Mouse (Mus musculus): ENCODE data around the gene U2af1. TPM values are rescaled to one million over a fixed set of nuclear protein-coding genes. Genes with fewer than 3 reads are reported as not detected.
"Not testable (repeated sequence)": the region's sequence is repeated elsewhere in the genome, so short reads cannot be mapped to it uniquely, and the experiment has no call there.

The U2af1 gene
- polyA plus RNA-seq, 1 experiment from 2014 or later: 105 TPM

DNA sequence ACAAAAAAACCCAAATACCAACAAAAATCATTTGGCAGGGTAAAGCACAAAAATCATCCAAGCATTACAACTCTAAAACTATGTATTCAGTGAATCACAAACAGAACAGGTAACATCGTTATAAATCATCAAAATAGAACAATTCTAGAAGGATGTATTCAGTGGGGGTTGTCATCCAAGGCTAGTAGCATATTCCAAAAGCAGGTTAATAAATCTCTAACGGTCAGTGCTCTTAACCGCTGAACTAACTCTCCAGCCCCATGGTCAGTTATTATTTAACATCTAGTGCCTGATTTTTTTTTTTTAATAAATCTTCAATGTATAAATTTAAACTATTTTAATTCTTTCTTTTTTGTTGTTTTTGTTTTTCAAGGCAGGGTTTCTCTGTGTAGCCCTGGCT, 49.5 kb downstream of the U2af1 start:
- H3K9me3 ChIP-seq (ENCODE audit: control insufficient read depth, low read length); H3K4me2 ChIP-seq (replicated peaks); DNase-seq (ENCODE audit: low spot score); H3K27me3 ChIP-seq (ENCODE audit: control insufficient read depth, insufficient read depth, low read length); H3K4me1 ChIP-seq (replicated peaks; ENCODE audit: control insufficient read depth, insufficient read depth, low read length); ATAC-seq (ENCODE audit: low FRiP score); H3K27ac ChIP-seq; H3K4me3 ChIP-seq (replicated peaks; ENCODE audit: low read length); H3K9ac ChIP-seq: not testable (repeated sequence)
- 96% methylated on average over 3 of the region's 3 CpGs for WGBS
- peaks cover 32% of the 10 kb centered on the region for H3K36me3 ChIP-seq (replicated peaks; ENCODE audit: control insufficient read depth, insufficient read depth)

GRCm38 (mm10) chr17:31607256-31607951, 51.3 kb downstream of the U2af1 start:
- 79% methylated on average over 8 of the region's 8 CpGs for WGBS
- no peak overlapping the region for H3K4me3 ChIP-seq (replicated peaks; ENCODE audit: low read length)

DNA sequence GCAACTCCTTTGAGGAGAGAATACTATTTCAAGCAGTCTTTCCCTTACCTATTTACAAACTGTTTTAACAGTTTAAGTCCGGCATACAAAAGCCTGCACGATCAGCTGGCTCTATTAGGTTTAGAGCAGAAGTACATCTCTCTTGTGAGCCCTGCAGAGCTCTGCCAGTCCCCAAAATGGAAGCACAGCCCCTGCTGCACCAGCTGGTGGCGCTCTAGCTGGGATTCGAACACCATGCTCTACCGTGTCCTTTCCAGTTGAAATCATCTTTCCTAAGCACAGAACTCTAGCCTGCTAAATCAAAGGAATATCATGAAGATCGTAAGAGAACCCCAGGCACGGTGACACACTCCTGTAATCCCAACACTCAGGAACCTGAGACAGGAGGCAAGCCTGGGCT, 52.3 kb downstream of the U2af1 start:
- Histone ChIP-seq H3K36me3 (replicated peaks; ENCODE audit: control insufficient read depth, insufficient read depth) (peaks cover 58% of the 10 kb centered on the region), H3K9me3 (ENCODE audit: control insufficient read depth, low read length) (no peaks in the 10 kb centered on the region), H3K4me1 (replicated peaks; ENCODE audit: control insufficient read depth, insufficient read depth, low read length) (no peaks in the 10 kb centered on the region), H3K4me2 (replicated peaks) (no peak overlapping the region), H3K27ac (no peak overlapping the region), H3K27me3 (ENCODE audit: control insufficient read depth, insufficient read depth, low read length) (no peaks in the 10 kb centered on the region), H3K9ac (no peak overlapping the region), H3K4me3 (replicated peaks; ENCODE audit: low read length) (no peak overlapping the region)
- ATAC-seq (ENCODE audit: low FRiP score): no peak
- DNase-seq (ENCODE audit: low spot score): no peak
- WGBS: 82% methylated on average over 7 of the region's 7 CpGs

More at GRCm38 (mm10) chr17:31607256-31607951, 51.3 kb downstream of the U2af1 start:
- Histone ChIP-seq H3K4me2 (replicated peaks) (no peak overlapping the region), H3K9me3 (ENCODE audit: control insufficient read depth, low read length) (no peaks in the 10 kb centered on the region), H3K9ac (no peak overlapping the region), H3K27ac (no peak overlapping the region), H3K36me3 (replicated peaks; ENCODE audit: control insufficient read depth, insufficient read depth) (peaks cover 49% of the 10 kb centered on the region), H3K27me3 (ENCODE audit: control insufficient read depth, insufficient read depth, low read length) (no peaks in the 10 kb centered on the region), H3K4me1 (replicated peaks; ENCODE audit: control insufficient read depth, insufficient read depth, low read length) (no peaks in the 10 kb centered on the region)
- DNase-seq (ENCODE audit: low spot score) (no peak), ATAC-seq (ENCODE audit: low FRiP score) (no peak)

- Histone ChIP-seq H3K4me1 (replicated peaks; ENCODE audit: control insufficient read depth, insufficient read depth, low read length) (no peaks in the 10 kb centered on the region), H3K36me3 (replicated peaks; ENCODE audit: control insufficient read depth, insufficient read depth) (peaks cover 81% of the 10 kb centered on the region), H3K4me2 (replicated peaks) (no peak overlapping the region), H3K4me3 (replicated peaks; ENCODE audit: low read length) (no peak overlapping the region), H3K27ac (no peak overlapping the region), H3K9me3 (ENCODE audit: control insufficient read depth, low read length) (no peaks in the 10 kb centered on the region), H3K9ac (no peak overlapping the region), H3K27me3 (ENCODE audit: control insufficient read depth, insufficient read depth, low read length) (no peaks in the 10 kb centered on the region)
- DNase-seq (ENCODE audit: low spot score) (no peak), ATAC-seq (ENCODE audit: low FRiP score) (no peak)
- WGBS: 93% methylated on average over 8 of the region's 8 CpGs
Measured at GRCm38 (mm10) chr17:31598593-31598992, 60.1 kb downstream of the U2af1 start.

- 92% methylated on average over 9 of the region's 9 CpGs for WGBS
- Histone ChIP-seq H3K4me2 (replicated peaks) (no peak overlapping the region), H3K27ac (no peak overlapping the region), H3K27me3 (ENCODE audit: control insufficient read depth, insufficient read depth, low read length) (no peaks in the 10 kb centered on the region), H3K36me3 (replicated peaks; ENCODE audit: control insufficient read depth, insufficient read depth) (peaks cover 79% of the 10 kb centered on the region), H3K9me3 (ENCODE audit: control insufficient read depth, low read length) (no peaks in the 10 kb centered on the region), H3K4me1 (replicated peaks; ENCODE audit: control insufficient read depth, insufficient read depth, low read length) (no peaks in the 10 kb centered on the region), H3K9ac (no peak overlapping the region), H3K4me3 (replicated peaks; ENCODE audit: low read length) (no peak overlapping the region)
- no peak for DNase-seq (ENCODE audit: low spot score)
- no peak for ATAC-seq (ENCODE audit: low FRiP score)
Measured at GRCm38 (mm10) chr17:31597957-31598356, 60.7 kb downstream of the U2af1 start.

Other genes with a start within 250 kb of the U2af1 start
- 29.5 and 30.9 TPM in 2 replicates for gene Wdr4, start 138.9 kb downstream of the U2af1 start, polyA plus RNA-seq (2014; fragmentation: Nextera tagmentation; extraction: Ambion mirVana)
- 441 and 514 TPM in 2 replicates for gene Ndufv3, start 138.8 kb downstream of the U2af1 start, polyA plus RNA-seq (2014; fragmentation: Nextera tagmentation; extraction: Ambion mirVana)
- 47.3 and 47.5 TPM in 2 replicates for gene Pknox1, start 94.2 kb downstream of the U2af1 start, polyA plus RNA-seq (2014; fragmentation: Nextera tagmentation; extraction: Ambion mirVana)
- 6.7 and 10.0 TPM in 2 replicates for gene Cbs, start 21.7 kb downstream of the U2af1 start, polyA plus RNA-seq (2014; fragmentation: Nextera tagmentation; extraction: Ambion mirVana)
- 0.20 and 0.30 TPM in 2 replicates for gene Cryaa, start 18.9 kb upstream of the U2af1 start, polyA plus RNA-seq (2014; fragmentation: Nextera tagmentation; extraction: Ambion mirVana)
- gene Sik1, start 196.9 kb upstream of the U2af1 start, polyA plus RNA-seq (2014; fragmentation: Nextera tagmentation; extraction: Ambion mirVana): 17.0 and 20.5 TPM in 2 replicates